Mouse (Mus musculus) forebrain, embryonic 16.5 days (tissue): Measurements from ENCODE around the gene Npc1l1. TPM values are rescaled to one million over a fixed set of nuclear protein-coding genes. Genes with fewer than 3 reads are reported as not detected.

Experiments
- ATAC-seq: fragments of 200-750 bp; cut with Nextera tagmentation; 2 replicates; pipeline ENCODE4 v1.8.0; 2017; ENCODE audit warnings: mild to moderate bottlenecking, moderate library complexity
- H3K27ac ChIP-seq: fragments of 300-500 bp; sonication (generic); 2 replicates; pipeline ENCODE4 v1.5.1; 2014; ENCODE audit warnings: low read length, control low read depth
- H3K27me3 ChIP-seq: fragments of 300-500 bp; sonication (generic); replicated peaks from 2 replicates; pipeline ENCODE4 v1.6.1; 2014; ENCODE audit warnings: low read length; ENCODE audit not compliant: control insufficient read depth, insufficient read depth
- H3K36me3 ChIP-seq: fragments of 300-500 bp; sonication (generic); 2 replicates; pipeline ENCODE4 v1.6.1; 2014; ENCODE audit not compliant: control insufficient read depth, insufficient read depth
- H3K4me1 ChIP-seq: fragments of 300-500 bp; sonication (generic); replicated peaks from 2 replicates; pipeline ENCODE4 v1.6.1; 2014; ENCODE audit warnings: low read length; ENCODE audit not compliant: control insufficient read depth, insufficient read depth
- H3K4me2 ChIP-seq: fragments of 300-500 bp; sonication (generic); 2 replicates; pipeline ENCODE4 v1.6.1; 2014; ENCODE audit warnings: mild to moderate bottlenecking, low read length, control low read depth
- H3K4me3 ChIP-seq: fragments of 300-500 bp; sonication (generic); replicated peaks from 2 replicates; pipeline ENCODE4 v1.5.1; 2014; ENCODE audit warnings: mild to moderate bottlenecking, low read length, control low read depth
- H3K9ac ChIP-seq: fragments of 300-500 bp; sonication (generic); replicated peaks from 2 replicates; pipeline ENCODE4 v1.6.1; 2014; ENCODE audit warnings: low read depth, low read length, control low read depth
- H3K9me3 ChIP-seq: fragments of 300-500 bp; sonication (generic); 2 replicates; pipeline ENCODE4 v1.6.1; 2016; ENCODE audit warnings: low read length; ENCODE audit not compliant: control insufficient read depth
- WGBS: fragments of 180-500 bp; shearing (Covaris S2); extraction: QIAGEN DNeasy Blood & Tissue Kit; methylation state at CpG from one replicate; pipeline ENCODE4 v1.1.7; 2014; 5-methylcytosine and 5-hydroxymethylcytosine counted together
- polyA plus RNA-seq: library from polyadenylated mRNA; unstranded; fragments of >200 nt; fragmentation: Nextera tagmentation; extraction: Ambion mirVana; gene quantifications from 2 replicates; pipeline ENCODE4 v1.2.1, GENCODE M21; 2015

Gene Npc1l1
- polyA plus RNA-seq, 1 experiment from 2014 or later, result 0.08 TPM

- Histone ChIP-seq H3K27me3 (no peaks in the 10 kb centered on the region), H3K4me1 (no peaks in the 10 kb centered on the region), H3K36me3 (no peaks in the 10 kb centered on the region), H3K9ac (no peak overlapping the region), H3K27ac (no peak overlapping the region), H3K9me3 (no peaks in the 10 kb centered on the region), H3K4me2 (no peak overlapping the region), H3K4me3 (no peak overlapping the region)
- 83% methylated on average over 6 of the region's 6 CpGs for WGBS
- ATAC-seq, result no peak
These were observed 10.0 kb downstream of the Npc1l1 start for GRCm38 (mm10) chr11:6219967-6220366.

GRCm38 (mm10) chr11:6218189-6218896 lies 11.6 kb downstream of the Npc1l1 start:
- 79% methylated on average over 11 of the region's 11 CpGs for WGBS
- ATAC-seq, result no peak
- Histone ChIP-seq H3K4me2 (no peak overlapping the region), H3K36me3 (no peaks in the 10 kb centered on the region), H3K9ac (no peak overlapping the region), H3K4me1 (no peaks in the 10 kb centered on the region), H3K27me3 (no peaks in the 10 kb centered on the region), H3K9me3 (no peaks in the 10 kb centered on the region), H3K4me3 (no peak overlapping the region), H3K27ac (no peak overlapping the region)

GRCm38 (mm10) chr11:6216834-6217233 lies 13.1 kb downstream of the Npc1l1 start:
- no peak for ATAC-seq
- Histone ChIP-seq H3K4me3 (no peak overlapping the region), H3K36me3 (no peaks in the 10 kb centered on the region), H3K9me3 (no peaks in the 10 kb centered on the region), H3K4me1 (no peaks in the 10 kb centered on the region), H3K9ac (no peak overlapping the region), H3K4me2 (no peak overlapping the region), H3K27ac (no peak overlapping the region), H3K27me3 (no peaks in the 10 kb centered on the region)
- 52% methylated on average over 3 of the region's 3 CpGs for WGBS

GRCm38 (mm10) chr11:6208158-6208557 lies 21.8 kb downstream of the Npc1l1 start:
- H3K36me3 ChIP-seq, result no peaks in the 10 kb centered on the region
- no peaks in the 10 kb centered on the region for H3K4me1 ChIP-seq
- no peak overlapping the region for H3K27ac ChIP-seq
- no peak overlapping the region for H3K4me3 ChIP-seq
- no peaks in the 10 kb centered on the region for H3K27me3 ChIP-seq
- H3K9ac ChIP-seq, result no peak overlapping the region
- no peak for ATAC-seq
- H3K4me2 ChIP-seq, result no peak overlapping the region
- H3K9me3 ChIP-seq, result peaks cover 3% of the 10 kb centered on the region; the same call in 1 of the 2 replicates
- 89% methylated on average over 1 of the region's 1 CpGs for WGBS

- ATAC-seq, result no peak
- no peak overlapping the region for H3K4me3 ChIP-seq
These were observed 22.9 kb downstream of the Npc1l1 start for GRCm38 (mm10) chr11:6207090-6207489.

GRCm38 (mm10) chr11:6200570-6200969 lies 29.4 kb downstream of the Npc1l1 start:
- Histone ChIP-seq H3K4me2 (peak overlapping the region; percentile 98), H3K27ac (peak overlapping the region; percentile 97), H3K9me3 (peaks cover 3% of the 10 kb centered on the region; the same call in 1 of the 2 replicates), H3K36me3 (no peaks in the 10 kb centered on the region), H3K9ac (peak overlapping the region; percentile 96), H3K4me1 (peaks cover 22% of the 10 kb centered on the region), H3K4me3 (peak overlapping the region; percentile 100), H3K27me3 (no peaks in the 10 kb centered on the region)
- ATAC-seq, result peak; percentile 21
- 27% methylated on average over 9 of the region's 9 CpGs for WGBS

More at GRCm38 (mm10) chr11:6207090-6207489, 22.9 kb downstream of the Npc1l1 start:
- no peaks in the 10 kb centered on the region for H3K27me3 ChIP-seq
- H3K9ac ChIP-seq, result no peak overlapping the region
- no peak overlapping the region for H3K27ac ChIP-seq
- no peak overlapping the region for H3K4me2 ChIP-seq
- no peaks in the 10 kb centered on the region for H3K4me1 ChIP-seq
- no peaks in the 10 kb centered on the region for H3K36me3 ChIP-seq
- 83% methylated on average over 2 of the region's 2 CpGs for WGBS
- peaks cover 3% of the 10 kb centered on the region; the same call in 1 of the 2 replicates for H3K9me3 ChIP-seq

- H3K4me1 ChIP-seq, result peaks cover 22% of the 10 kb centered on the region
- peak within 1 kb of the TSS; percentile 97 for H3K27ac ChIP-seq
- peak within 1 kb of the TSS; percentile 96 for H3K9ac ChIP-seq
- H3K27me3 ChIP-seq, result no peaks in the 10 kb centered on the region
- no peaks in the 10 kb centered on the region for H3K36me3 ChIP-seq
- H3K4me3 ChIP-seq, result peak within 1 kb of the TSS; percentile 100
- no peaks in the 10 kb centered on the region for H3K9me3 ChIP-seq
- H3K4me2 ChIP-seq, result peak within 1 kb of the TSS; percentile 98
- WGBS, result under 1% methylated on average over 39 of the region's 39 CpGs
- ATAC-seq, result peak; percentile 96
These were observed 29.8 kb downstream of the Npc1l1 start, which contains the start of gene Nudcd3 for GRCm38 (mm10) chr11:6200087-6200569. TSS of gene Nudcd3 (minus strand) at chr11:6200415.

GRCm38 (mm10) chr11:6199410-6200086 lies 30.4 kb downstream of the Npc1l1 start, which contains the start of gene A730071L15Rik:
TSS of gene A730071L15Rik (plus strand) at chr11:6200029.
- H3K4me1 ChIP-seq, result peaks cover 22% of the 10 kb centered on the region
- no peaks in the 10 kb centered on the region for H3K27me3 ChIP-seq
- H3K9me3 ChIP-seq, result no peaks in the 10 kb centered on the region
- peak within 1 kb of the TSS; percentile 98 for H3K4me2 ChIP-seq
- H3K4me3 ChIP-seq, result peak within 1 kb of the TSS; percentile 100
- ATAC-seq, result peak; percentile 59; the same call in 1 of the 2 replicates
- 1% methylated on average over 35 of the region's 35 CpGs for WGBS
- peak within 1 kb of the TSS; percentile 96 for H3K9ac ChIP-seq
- H3K36me3 ChIP-seq, result no peaks in the 10 kb centered on the region
- peak within 1 kb of the TSS; percentile 97 for H3K27ac ChIP-seq

GRCm38 (mm10) chr11:6198449-6198848 lies 31.5 kb downstream of the Npc1l1 start:
- Histone ChIP-seq H3K4me1 (peaks cover 22% of the 10 kb centered on the region), H3K9ac (no peak overlapping the region), H3K27ac (no peak overlapping the region), H3K4me3 (peak overlapping the region; percentile 100; the same call in 1 of the 2 replicates), H3K27me3 (no peaks in the 10 kb centered on the region), H3K4me2 (peak overlapping the region; percentile 98), H3K9me3 (no peaks in the 10 kb centered on the region), H3K36me3 (no peaks in the 10 kb centered on the region)
- WGBS, result 96% methylated on average over 4 of the region's 4 CpGs
- no peak for ATAC-seq
